Mouse (Mus musculus): ENCODE measurements around the gene Dmrtc1a.
"Not testable (repeated sequence)": the region's sequence is repeated elsewhere in the genome, so short reads cannot be mapped to it uniquely, and the experiment has no call there.

Dmrtc1a gene

DNA sequence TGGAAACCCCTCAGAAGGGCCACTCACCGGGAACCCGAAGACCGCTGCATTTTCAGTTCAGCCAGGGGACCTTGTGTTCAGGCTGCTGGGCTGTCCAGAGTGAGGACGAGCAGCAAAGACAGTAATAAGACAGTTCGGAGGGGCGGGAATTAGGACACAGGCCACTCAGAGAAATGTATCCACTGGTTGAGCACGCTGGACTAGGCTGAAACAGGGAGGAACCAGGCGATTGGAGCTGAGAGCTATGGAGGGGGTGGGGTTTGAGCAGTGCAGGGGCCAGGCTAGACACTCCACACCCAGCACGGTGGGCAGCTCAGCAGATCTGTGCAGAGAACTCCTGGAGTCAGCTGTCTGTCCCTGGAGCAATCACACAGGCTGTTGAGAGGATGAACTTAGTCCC is at the start of gene Dmrtc1a, which contains the start of gene 1700011M02Rik:
TSS of gene Dmrtc1a (minus strand) at position 101 of the 400 bp plus-strand sequence.
TSS of gene 1700011M02Rik (plus strand) at position 319 of the 400 bp plus-strand sequence.
- DNase-seq (ENCODE audit: low spot score) = not testable (repeated sequence)

GRCm38 (mm10) chrX:102950136-102950535 is 41.6 kb upstream of the Dmrtc1a start:
- DNase-seq (ENCODE audit: low spot score) = not testable (repeated sequence)

- DNase-seq (ENCODE audit: low spot score) = no peak
Observed at GRCm38 (mm10) chrX:102936743-102937142, 28.3 kb upstream of the Dmrtc1a start.

DNA sequence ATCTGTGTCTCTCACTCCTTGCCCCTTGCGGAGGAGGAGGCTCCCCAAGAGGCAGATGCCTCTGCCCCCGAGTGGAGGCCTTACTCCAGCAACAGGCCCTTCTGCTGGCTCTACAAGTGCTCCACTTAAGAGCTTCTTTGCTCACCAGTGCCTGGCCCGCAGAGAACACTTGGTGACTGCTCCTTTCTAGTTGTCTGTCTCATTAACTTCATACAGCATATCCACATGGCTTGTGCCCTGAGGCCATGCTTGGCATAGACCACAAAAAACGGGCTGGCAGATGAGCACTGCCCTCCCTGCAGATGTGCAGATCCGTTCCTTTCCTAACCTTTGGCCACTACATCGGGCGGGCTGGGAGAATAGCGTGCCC is 25.9 kb upstream of the Dmrtc1a start:
- no peak for DNase-seq (ENCODE audit: low spot score)

DNA sequence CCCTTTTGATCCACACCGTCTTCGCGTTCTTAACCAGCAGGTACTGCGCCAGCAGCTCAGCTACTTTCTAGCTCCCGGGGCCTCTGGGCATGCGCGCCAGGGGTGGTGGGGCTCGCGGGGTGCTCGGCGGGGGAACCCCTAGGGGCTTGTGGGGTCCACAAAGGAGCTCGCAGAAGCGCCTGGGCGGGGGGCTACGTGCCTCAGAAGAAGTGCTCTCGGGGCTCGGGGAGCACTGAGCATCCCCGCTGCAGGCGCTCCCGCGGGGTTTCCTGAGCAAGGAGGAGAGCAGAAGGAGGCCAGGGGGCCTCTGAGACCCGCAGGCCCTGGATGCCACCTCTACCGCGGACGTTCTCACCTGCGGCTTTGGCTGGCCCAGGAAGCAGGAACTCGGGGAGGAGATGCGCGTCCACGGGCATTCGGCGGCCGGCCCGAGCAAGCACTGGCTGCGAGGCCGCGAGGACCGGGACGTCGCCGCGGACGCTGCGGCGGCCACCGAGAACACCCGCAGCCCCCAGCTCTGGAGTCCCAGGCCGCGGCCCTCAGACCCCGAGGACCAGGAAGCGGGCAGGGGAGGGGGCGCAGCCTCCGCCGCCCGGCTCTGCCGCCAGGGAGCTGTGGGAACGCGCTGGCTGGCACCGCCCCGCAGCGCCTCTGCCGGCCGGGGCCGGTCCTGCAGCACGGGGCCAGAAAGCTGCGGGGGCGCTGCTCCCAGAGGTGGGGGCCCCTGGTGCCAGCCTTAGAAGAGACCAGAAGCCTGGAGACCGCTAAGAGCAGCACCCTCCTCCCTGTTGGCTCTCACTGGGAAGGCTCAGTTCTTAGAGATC is 25.3 kb upstream of the Dmrtc1a start:
- DNase-seq (ENCODE audit: low spot score) = peak; percentile 73

DNA sequence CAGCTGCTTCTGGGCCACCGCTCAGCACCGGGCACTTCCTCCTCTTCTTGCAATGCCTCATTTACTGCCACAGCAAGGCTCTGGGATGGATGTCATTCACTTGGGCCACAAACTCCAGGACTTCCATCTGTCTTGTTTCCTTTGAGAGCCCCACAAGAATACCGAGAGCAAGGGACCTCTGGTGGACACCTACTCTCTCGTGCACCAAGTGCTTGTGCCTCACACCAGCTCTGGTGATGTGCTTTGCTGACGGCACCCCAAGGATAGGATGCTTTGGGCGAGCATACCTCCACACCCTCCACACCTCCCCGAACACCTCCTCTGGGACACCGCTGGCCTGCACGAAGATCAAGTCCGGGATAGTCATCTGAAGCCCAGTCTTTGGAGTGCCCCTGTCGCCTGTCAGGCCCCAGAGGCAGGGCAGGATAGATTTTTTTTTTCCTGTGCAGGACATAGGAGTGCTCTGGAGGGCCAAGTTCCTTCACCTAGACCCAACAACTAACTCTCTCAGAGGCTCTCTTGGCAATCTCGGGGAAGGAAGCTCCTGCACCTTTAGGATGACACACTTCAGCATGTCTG is 24.6 kb upstream of the Dmrtc1a start:
- DNase-seq (ENCODE audit: low spot score) = no peak

- DNase-seq (ENCODE audit: low spot score) = not testable (repeated sequence)
Observed at GRCm38 (mm10) chrX:102928072-102928471, 19.6 kb upstream of the Dmrtc1a start, which contains the start of gene 1700018G05Rik. 1700018G05Rik (plus strand) TSS chrX:102928372.

- DNase-seq (ENCODE audit: low spot score) = peak; percentile 65
Observed at GRCm38 (mm10) chrX:102926707-102927106, 18.2 kb upstream of the Dmrtc1a start.

GRCm38 (mm10) chrX:102914823-102915222 is 6.3 kb upstream of the Dmrtc1a start:
- DNase-seq (ENCODE audit: low spot score) = not testable (repeated sequence)

DNA sequence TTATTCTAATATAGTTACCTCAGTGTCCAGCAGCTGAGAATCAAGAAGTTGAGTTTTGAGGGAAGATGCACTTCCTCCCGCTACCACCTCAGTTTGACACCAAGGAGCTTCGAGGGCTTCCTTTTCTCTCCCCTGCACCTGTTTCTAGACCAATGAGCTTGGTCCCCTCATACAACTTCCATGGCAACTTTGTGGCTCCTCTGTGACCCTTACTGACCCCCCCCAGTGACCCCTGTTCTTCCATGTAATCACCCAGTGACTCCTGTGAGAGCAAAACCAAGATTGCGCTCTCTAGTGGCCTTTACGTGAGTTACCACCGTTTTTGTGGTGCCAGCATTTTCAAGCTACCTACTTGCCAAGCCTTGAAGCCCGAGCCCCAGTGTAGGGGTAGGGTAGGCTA is 40.6 kb downstream of the Dmrtc1a start, which contains the start of gene 1700031F05Rik:
TSS of gene 1700031F05Rik (minus strand) at position 101 of the 400 bp plus-strand sequence.
- DNase-seq (ENCODE audit: low spot score) = no peak

- not testable (repeated sequence) for DNase-seq (ENCODE audit: low spot score)
Observed at GRCm38 (mm10) chrX:102854516-102854915, 54.0 kb downstream of the Dmrtc1a start, which contains the start of gene Dmrtc1c2. Dmrtc1c2 (minus strand) TSS chrX:102854616.

All from testis, postnatal 10 days (tissue).